Mouse (Mus musculus) right cerebral cortex, postnatal 36 days (tissue): ENCODE data around the gene Abhd2.

ENCODE experiments used
- DNase-seq, 2 experiments: peaks; one replicate each; pipeline ENCODE4 v3.0.0; 2022; ENCODE audit warnings: low spot score in 2 of 2, mixed read lengths in 1 of 2

Gene Abhd2

GRCm38 (mm10) chr7:79272789-79273718, at the start of gene Abhd2:
Abhd2 (plus strand) TSS chr7:79273199.
- peak; percentile 99 to 100 for DNase-seq

- no peak for DNase-seq
Measured at GRCm38 (mm10) chr7:79225477-79225876, 47.5 kb upstream of the Abhd2 start.

- no peak for DNase-seq
Measured at GRCm38 (mm10) chr7:79226172-79226571, 46.8 kb upstream of the Abhd2 start.

- DNase-seq: no peak
Measured at GRCm38 (mm10) chr7:79226834-79227486, 46.0 kb upstream of the Abhd2 start.

GRCm38 (mm10) chr7:79228471-79228870, 44.5 kb upstream of the Abhd2 start:
- DNase-seq: peak; percentile 43 to 57

- DNase-seq: no peak
Measured at GRCm38 (mm10) chr7:79231577-79231976, 41.4 kb upstream of the Abhd2 start.

- DNase-seq: no peak
Measured at GRCm38 (mm10) chr7:79232048-79232447, 41.0 kb upstream of the Abhd2 start.

DNA sequence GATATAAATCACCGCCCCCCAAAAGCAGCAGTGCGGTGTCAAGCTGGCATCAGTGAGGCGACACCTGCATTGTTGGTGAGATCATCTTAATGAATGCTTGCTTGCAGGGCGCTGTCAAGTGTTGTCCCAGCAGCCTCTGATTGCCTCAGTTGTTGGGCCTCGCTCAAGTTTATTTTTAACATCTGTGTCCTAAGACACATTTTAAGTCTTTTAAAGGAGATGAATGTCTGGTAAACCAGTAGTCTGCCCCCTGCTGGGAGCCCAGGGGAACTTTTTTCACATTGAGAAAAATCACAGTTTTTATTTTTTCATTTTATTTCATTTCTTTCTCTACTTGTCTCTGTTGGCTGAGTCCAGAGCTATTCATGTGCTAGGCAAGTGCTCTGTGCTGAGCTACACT, 34.3 kb upstream of the Abhd2 start:
- DNase-seq: no peak

- no peak for DNase-seq
Measured at GRCm38 (mm10) chr7:79241931-79242625, 30.9 kb upstream of the Abhd2 start.

DNA sequence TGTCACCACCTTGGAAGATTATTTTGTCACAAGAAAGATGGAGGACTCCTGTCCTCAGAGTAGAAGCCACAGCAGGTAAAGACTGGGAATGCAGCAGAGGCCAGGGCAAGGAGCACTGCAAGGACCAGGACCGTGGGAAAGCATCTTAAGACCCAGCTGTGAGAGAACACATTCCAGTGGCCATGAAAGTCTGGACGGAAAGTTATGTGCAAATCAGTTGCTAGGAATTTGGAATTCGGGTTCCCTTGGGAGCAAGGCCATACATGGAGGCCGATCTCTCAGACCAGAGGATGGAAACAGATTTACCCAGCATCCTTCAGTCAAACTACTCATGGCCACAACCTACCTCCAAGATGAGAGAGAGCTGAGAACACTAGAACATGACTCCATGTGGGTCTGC, 29.8 kb upstream of the Abhd2 start:
- DNase-seq: no peak

DNA sequence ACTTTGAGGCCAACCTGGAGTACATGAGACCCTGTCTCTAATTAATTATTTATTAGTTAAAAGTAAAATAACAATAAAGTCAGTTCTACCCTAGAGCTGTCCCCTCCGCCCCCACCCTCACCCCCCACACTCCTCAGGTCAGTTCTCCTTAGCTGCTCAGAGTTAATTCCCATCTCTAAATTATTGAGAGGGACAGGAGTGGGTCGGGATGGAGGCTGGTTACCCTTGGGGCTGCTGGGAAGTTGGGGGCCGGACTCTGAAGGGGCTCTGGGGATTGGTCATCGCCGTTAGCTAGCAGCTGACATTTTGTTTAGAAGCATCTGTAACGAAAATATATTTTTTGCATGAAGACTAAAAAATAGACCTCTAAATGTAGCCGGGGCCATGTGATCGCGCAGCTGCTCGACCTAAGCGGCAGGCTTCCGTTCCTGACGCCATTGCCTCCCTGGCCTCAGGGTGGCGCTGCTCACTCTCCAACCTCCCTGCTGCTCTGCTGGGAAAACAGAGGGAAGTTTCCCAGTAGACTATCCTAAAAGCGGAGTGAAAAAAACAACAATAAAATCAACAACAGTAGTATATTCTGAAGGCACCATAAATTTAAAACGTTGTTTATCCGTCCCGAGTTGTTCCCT, 26.8 kb upstream of the Abhd2 start:
- DNase-seq: peak; percentile 36 to 45

GRCm38 (mm10) chr7:79247408-79247807, 25.6 kb upstream of the Abhd2 start:
- no peak for DNase-seq

- no peak for DNase-seq
Measured at GRCm38 (mm10) chr7:79247881-79248389, 25.1 kb upstream of the Abhd2 start.

DNA sequence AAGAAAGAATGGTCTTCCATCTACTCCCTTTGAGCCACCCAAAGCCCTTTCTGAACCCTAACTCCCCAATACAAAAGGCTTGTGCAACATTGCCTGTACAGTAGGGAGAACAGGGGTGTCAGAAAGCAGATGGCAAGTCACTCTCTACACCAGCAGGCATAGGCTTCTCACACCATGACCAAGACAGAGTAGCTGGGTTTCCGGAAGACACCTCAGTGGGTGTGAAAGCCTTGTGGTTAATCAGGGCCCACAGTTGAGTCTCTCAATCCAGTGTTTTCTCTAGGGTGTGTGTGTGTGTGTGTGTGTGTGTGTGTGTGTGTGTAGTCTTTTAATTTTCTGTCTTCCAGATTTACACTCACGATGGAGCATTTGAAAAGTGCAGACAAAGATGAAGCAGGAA, 23.4 kb upstream of the Abhd2 start:
- DNase-seq: no peak

DNA sequence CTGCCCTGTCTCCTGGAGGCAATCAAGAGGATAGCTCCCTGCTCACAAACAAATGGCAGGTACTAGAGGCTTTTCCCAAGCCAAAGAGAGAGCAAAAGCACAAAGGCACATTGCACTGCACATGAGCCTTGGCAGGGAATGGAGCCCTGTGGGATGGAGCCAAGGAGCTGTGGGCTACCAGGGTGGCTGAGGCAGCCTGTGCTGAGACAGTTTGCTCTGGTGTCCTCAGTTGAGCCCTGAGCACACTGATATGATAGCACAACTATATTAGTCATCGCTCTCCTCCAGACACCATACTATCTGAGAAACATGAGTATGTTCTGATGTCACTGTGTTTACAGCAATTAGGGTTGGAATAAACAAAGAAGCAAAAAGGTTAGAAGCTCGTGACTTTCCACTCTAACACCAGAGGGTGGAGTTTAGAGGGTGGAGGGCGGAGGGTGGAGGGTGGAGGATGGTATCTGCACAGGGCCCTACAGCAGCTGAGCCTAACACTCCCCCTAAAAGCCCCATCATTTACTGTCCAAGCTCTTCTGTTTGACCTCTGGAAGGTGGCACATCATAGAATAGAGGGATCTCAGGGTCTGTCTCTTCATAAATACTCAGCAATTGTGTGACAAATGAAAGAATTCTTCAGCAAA, 18.6 kb upstream of the Abhd2 start:
- DNase-seq: no peak

DNA sequence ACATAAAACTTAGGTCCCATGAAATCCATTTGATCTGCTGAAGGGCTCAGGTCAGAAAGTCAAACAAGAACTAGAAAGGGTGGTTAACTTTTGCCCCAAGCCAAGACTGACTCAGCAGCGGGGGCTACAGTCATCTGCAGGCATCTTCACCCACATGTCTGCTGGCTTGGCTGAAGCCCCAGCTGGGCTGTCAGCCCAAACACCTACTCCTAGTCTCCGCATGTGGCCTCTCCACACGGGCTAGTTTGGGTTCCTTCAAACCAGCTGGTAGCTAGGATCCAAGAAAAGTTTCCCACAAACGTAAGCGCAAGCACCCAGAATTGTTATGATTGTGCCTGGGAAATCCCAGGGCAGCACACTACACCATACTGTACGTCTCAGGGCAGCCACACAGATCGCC, 17.6 kb upstream of the Abhd2 start:
- DNase-seq: peak; percentile 65 to 85

DNA sequence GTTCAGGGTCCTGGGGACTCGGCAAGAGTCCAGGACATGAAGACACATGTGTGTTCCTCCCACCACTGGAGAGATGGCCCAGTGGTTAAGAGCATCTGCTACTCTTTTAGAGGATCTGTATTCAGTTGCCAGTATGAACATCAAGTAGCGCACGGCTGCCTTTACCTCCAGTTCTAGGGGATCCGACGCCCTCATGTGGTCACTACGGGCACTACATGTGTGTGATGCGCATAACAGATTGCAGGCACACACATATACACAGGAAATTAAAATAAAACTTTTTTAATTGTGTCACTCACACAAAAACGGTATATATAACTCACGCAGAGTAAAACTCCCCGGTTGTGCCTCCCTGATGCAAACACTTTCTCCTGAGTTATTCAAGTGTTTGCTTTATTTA, 17.2 kb upstream of the Abhd2 start:
- no peak for DNase-seq

DNA sequence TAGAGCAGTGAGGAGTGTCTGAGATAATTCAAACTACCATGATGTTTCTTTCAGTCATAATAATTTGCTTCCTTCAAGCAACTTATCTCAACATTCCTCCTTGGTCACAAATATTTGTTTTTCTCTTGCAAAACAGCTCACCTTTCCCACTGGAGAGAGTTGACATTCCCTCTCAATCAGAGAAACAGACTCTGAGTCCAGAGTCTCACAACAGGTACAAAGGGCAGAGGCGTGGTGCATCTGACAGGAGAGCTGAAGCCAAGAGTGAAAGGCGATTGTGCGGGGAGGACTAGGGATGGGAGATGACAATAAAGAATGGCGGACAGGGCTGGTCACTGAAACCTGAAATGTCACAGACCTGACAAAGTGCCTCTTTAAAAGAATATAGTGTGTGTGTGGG, 16.3 kb upstream of the Abhd2 start:
- no peak for DNase-seq

DNA sequence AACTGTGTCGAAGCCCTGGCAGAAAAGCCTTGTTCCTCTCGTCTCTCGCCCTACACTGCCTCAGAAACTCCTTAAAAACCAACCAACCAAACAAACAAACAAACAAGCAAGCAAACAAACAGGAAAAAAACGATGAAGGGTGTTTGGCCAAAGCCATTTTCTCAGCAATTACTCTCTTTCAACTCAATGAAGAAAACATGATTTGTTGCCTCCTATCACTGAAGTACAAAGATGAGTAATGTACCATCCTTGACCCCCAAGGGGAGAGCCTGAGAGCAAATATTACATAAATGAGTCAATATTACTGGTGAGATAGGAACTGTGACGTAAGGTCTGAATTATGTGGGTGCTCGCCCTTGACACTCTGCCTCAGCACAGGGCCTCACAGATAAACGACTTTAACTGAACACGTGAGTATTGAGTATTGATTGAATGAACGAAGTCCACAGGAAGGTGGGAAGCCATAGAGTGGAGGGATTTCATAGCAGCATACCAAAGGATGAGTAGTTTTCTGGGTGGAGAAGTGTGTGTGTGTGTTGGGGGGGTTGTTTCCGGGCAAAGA, 13.9 kb upstream of the Abhd2 start:
- no peak for DNase-seq

- DNase-seq: no peak
Measured at GRCm38 (mm10) chr7:79262478-79262877, 10.5 kb upstream of the Abhd2 start.

GRCm38 (mm10) chr7:79263776-79264175, 9.2 kb upstream of the Abhd2 start:
- DNase-seq: no peak
